Mouse (Mus musculus): ENCODE measurements around the gene Oxsr1. TPM values are rescaled to one million over a fixed set of nuclear protein-coding genes. Genes with fewer than 3 reads are reported as not detected.

Gene Oxsr1
- polyA plus RNA-seq, 1 experiment from 2014 or later = 16.1 TPM

GRCm38 (mm10) chr9:119339558-119340211 lies 17.5 kb upstream of the Oxsr1 start, which contains the start of gene Acaa1a:
Gene Acaa1a (plus strand): TSS chr9:119339676.
- Histone ChIP-seq H3K4me2 (replicated peaks) (peak within 1 kb of the TSS; percentile 70), H3K4me1 (replicated peaks; ENCODE audit: control insufficient read depth, insufficient read depth, low read length) (peaks cover 20% of the 10 kb centered on the region), H3K27me3 (ENCODE audit: control insufficient read depth, insufficient read depth, low read length) (peaks cover 8% of the 10 kb centered on the region), H3K9me3 (ENCODE audit: control insufficient read depth, low read length) (no peaks in the 10 kb centered on the region), H3K27ac (peak within 1 kb of the TSS; percentile 79), H3K4me3 (replicated peaks; ENCODE audit: low read length) (peak within 1 kb of the TSS; percentile 68), H3K36me3 (replicated peaks; ENCODE audit: control insufficient read depth, insufficient read depth) (peaks cover 17% of the 10 kb centered on the region), H3K9ac (peak within 1 kb of the TSS; percentile 88)
- 1% methylated on average over 43 of the region's 43 CpGs for WGBS
- DNase-seq (ENCODE audit: low spot score) = peak; percentile 46
- ATAC-seq (ENCODE audit: low FRiP score) = no peak

- Histone ChIP-seq H3K4me1 (replicated peaks; ENCODE audit: control insufficient read depth, insufficient read depth, low read length) (peaks cover 20% of the 10 kb centered on the region), H3K36me3 (replicated peaks; ENCODE audit: control insufficient read depth, insufficient read depth) (peaks cover 11% of the 10 kb centered on the region), H3K4me2 (replicated peaks) (peak overlapping the region; percentile 70), H3K9ac (peak overlapping the region; percentile 88; the same call in 1 of the 2 replicates), H3K4me3 (replicated peaks; ENCODE audit: low read length) (peak overlapping the region; percentile 68; the same call in 1 of the 2 replicates), H3K27ac (no peak overlapping the region), H3K9me3 (ENCODE audit: control insufficient read depth, low read length) (no peaks in the 10 kb centered on the region), H3K27me3 (ENCODE audit: control insufficient read depth, insufficient read depth, low read length) (peaks cover 8% of the 10 kb centered on the region)
- no peak for ATAC-seq (ENCODE audit: low FRiP score)
- WGBS = 55% methylated on average over 7 of the region's 7 CpGs
- no peak for DNase-seq (ENCODE audit: low spot score)
Observed at GRCm38 (mm10) chr9:119339106-119339505, 16.9 kb upstream of the Oxsr1 start.

GRCm38 (mm10) chr9:119338350-119338749 lies 16.1 kb upstream of the Oxsr1 start:
- no peak for ATAC-seq (ENCODE audit: low FRiP score)
- H3K36me3 ChIP-seq (replicated peaks; ENCODE audit: control insufficient read depth, insufficient read depth) = peaks cover 4% of the 10 kb centered on the region; the same call in 1 of the 2 replicates
- H3K27ac ChIP-seq = no peak overlapping the region
- peaks cover 8% of the 10 kb centered on the region for H3K27me3 ChIP-seq (ENCODE audit: control insufficient read depth, insufficient read depth, low read length)
- no peak for DNase-seq (ENCODE audit: low spot score)
- H3K4me2 ChIP-seq (replicated peaks) = no peak overlapping the region
- no peaks in the 10 kb centered on the region for H3K9me3 ChIP-seq (ENCODE audit: control insufficient read depth, low read length)
- no peak overlapping the region for H3K9ac ChIP-seq
- H3K4me1 ChIP-seq (replicated peaks; ENCODE audit: control insufficient read depth, insufficient read depth, low read length) = peaks cover 20% of the 10 kb centered on the region
- H3K4me3 ChIP-seq (replicated peaks; ENCODE audit: low read length) = no peak overlapping the region
- 84% methylated on average over 3 of the region's 3 CpGs for WGBS

GRCm38 (mm10) chr9:119337842-119338241 lies 15.6 kb upstream of the Oxsr1 start:
- Histone ChIP-seq H3K4me3 (replicated peaks; ENCODE audit: low read length) (no peak overlapping the region), H3K9ac (no peak overlapping the region), H3K36me3 (replicated peaks; ENCODE audit: control insufficient read depth, insufficient read depth) (no peaks in the 10 kb centered on the region), H3K4me2 (replicated peaks) (no peak overlapping the region), H3K27me3 (ENCODE audit: control insufficient read depth, insufficient read depth, low read length) (peaks cover 8% of the 10 kb centered on the region), H3K4me1 (replicated peaks; ENCODE audit: control insufficient read depth, insufficient read depth, low read length) (peaks cover 20% of the 10 kb centered on the region), H3K9me3 (ENCODE audit: control insufficient read depth, low read length) (no peaks in the 10 kb centered on the region), H3K27ac (no peak overlapping the region)
- no peak for ATAC-seq (ENCODE audit: low FRiP score)
- no peak for DNase-seq (ENCODE audit: low spot score)
- 91% methylated on average over 14 of the region's 14 CpGs for WGBS

DNA sequence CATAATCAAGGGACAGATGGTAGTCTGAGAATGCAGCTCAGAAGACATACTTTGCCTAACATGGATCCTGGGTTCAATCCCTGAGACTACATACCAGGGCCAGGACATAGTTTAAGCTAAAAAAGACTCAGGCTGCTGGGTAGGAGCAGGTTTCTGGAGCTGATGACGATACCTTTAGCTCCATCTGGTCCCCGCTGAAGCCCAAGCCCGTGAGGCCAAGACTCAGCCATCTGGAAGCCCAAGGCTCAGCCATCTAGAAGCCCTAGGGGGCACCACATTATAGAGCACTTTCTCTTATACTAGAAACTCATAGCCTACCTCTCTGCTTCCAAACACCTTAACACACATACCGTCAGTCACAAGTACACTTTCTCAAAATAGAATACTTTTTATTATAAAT lies 13.3 kb upstream of the Oxsr1 start:
- peaks cover 8% of the 10 kb centered on the region for H3K27me3 ChIP-seq (ENCODE audit: control insufficient read depth, insufficient read depth, low read length)
- no peaks in the 10 kb centered on the region for H3K36me3 ChIP-seq (replicated peaks; ENCODE audit: control insufficient read depth, insufficient read depth)
- ATAC-seq (ENCODE audit: low FRiP score) (no peak), DNase-seq (ENCODE audit: low spot score) (no peak)
- 73% methylated on average over 4 of the region's 4 CpGs for WGBS
- H3K4me2 ChIP-seq (replicated peaks) = no peak overlapping the region
- no peak overlapping the region for H3K27ac ChIP-seq
- H3K9me3 ChIP-seq (ENCODE audit: control insufficient read depth, low read length) = no peaks in the 10 kb centered on the region
- H3K4me1 ChIP-seq (replicated peaks; ENCODE audit: control insufficient read depth, insufficient read depth, low read length) = peaks cover 13% of the 10 kb centered on the region
- no peak overlapping the region for H3K4me3 ChIP-seq (replicated peaks; ENCODE audit: low read length)
- no peak overlapping the region for H3K9ac ChIP-seq

- no peaks in the 10 kb centered on the region for H3K36me3 ChIP-seq (replicated peaks; ENCODE audit: control insufficient read depth, insufficient read depth)
- 86% methylated on average over 2 of the region's 2 CpGs for WGBS
- no peaks in the 10 kb centered on the region for H3K9me3 ChIP-seq (ENCODE audit: control insufficient read depth, low read length)
- H3K9ac ChIP-seq = no peak overlapping the region
- ATAC-seq (ENCODE audit: low FRiP score) = no peak
- no peak overlapping the region for H3K27ac ChIP-seq
- no peak overlapping the region for H3K4me3 ChIP-seq (replicated peaks; ENCODE audit: low read length)
- H3K4me2 ChIP-seq (replicated peaks) = no peak overlapping the region
- H3K27me3 ChIP-seq (ENCODE audit: control insufficient read depth, insufficient read depth, low read length) = peaks cover 8% of the 10 kb centered on the region
- peaks cover 6% of the 10 kb centered on the region for H3K4me1 ChIP-seq (replicated peaks; ENCODE audit: control insufficient read depth, insufficient read depth, low read length)
- no peak for DNase-seq (ENCODE audit: low spot score)
Observed at GRCm38 (mm10) chr9:119334834-119335233, 12.6 kb upstream of the Oxsr1 start.

DNA sequence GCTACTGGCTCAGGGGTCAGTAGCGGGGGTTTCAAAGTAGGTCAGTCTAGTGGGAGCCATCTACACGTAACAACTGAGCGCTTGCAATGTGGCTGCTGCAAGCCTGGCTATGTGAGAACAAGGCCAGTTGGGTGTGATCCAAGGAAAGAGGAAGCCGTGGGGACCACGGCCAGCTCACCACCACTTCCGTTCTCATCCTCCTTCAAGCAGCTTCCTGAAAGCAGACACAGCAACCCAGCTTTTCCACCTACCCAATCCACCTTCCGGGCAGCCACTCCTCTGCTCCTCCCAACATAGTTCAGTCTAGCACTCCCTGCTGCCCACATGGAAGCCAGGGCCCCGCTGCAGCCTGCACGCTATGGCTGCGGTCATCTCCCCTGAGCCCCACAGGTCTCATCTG lies 12.1 kb upstream of the Oxsr1 start:
- Histone ChIP-seq H3K27ac (no peak overlapping the region), H3K4me2 (replicated peaks) (no peak overlapping the region), H3K27me3 (ENCODE audit: control insufficient read depth, insufficient read depth, low read length) (peaks cover 5% of the 10 kb centered on the region), H3K9me3 (ENCODE audit: control insufficient read depth, low read length) (no peaks in the 10 kb centered on the region), H3K9ac (no peak overlapping the region), H3K36me3 (replicated peaks; ENCODE audit: control insufficient read depth, insufficient read depth) (no peaks in the 10 kb centered on the region), H3K4me1 (replicated peaks; ENCODE audit: control insufficient read depth, insufficient read depth, low read length) (peaks cover under 1% of the 10 kb centered on the region; the same call in 1 of the 2 replicates), H3K4me3 (replicated peaks; ENCODE audit: low read length) (no peak overlapping the region)
- WGBS = 75% methylated on average over 10 of the region's 10 CpGs
- DNase-seq (ENCODE audit: low spot score) = no peak
- no peak for ATAC-seq (ENCODE audit: low FRiP score)

GRCm38 (mm10) chr9:119330186-119330963 lies 8.1 kb upstream of the Oxsr1 start:
- no peak overlapping the region for H3K9ac ChIP-seq
- no peaks in the 10 kb centered on the region for H3K36me3 ChIP-seq (replicated peaks; ENCODE audit: control insufficient read depth, insufficient read depth)
- ATAC-seq (ENCODE audit: low FRiP score) (no peak), DNase-seq (ENCODE audit: low spot score) (no peak)
- H3K4me2 ChIP-seq (replicated peaks) = no peak overlapping the region
- no peaks in the 10 kb centered on the region for H3K4me1 ChIP-seq (replicated peaks; ENCODE audit: control insufficient read depth, insufficient read depth, low read length)
- H3K9me3 ChIP-seq (ENCODE audit: control insufficient read depth, low read length) = no peaks in the 10 kb centered on the region
- no peak overlapping the region for H3K4me3 ChIP-seq (replicated peaks; ENCODE audit: low read length)
- H3K27me3 ChIP-seq (ENCODE audit: control insufficient read depth, insufficient read depth, low read length) = no peaks in the 10 kb centered on the region
- WGBS = 93% methylated on average over 15 of the region's 15 CpGs
- H3K27ac ChIP-seq = no peak overlapping the region

GRCm38 (mm10) chr9:119328488-119328887 lies 6.3 kb upstream of the Oxsr1 start:
- no peak overlapping the region for H3K9ac ChIP-seq
- H3K36me3 ChIP-seq (replicated peaks; ENCODE audit: control insufficient read depth, insufficient read depth) = no peaks in the 10 kb centered on the region
- H3K4me2 ChIP-seq (replicated peaks) = no peak overlapping the region
- DNase-seq (ENCODE audit: low spot score) (no peak), ATAC-seq (ENCODE audit: low FRiP score) (no peak)
- peaks cover 7% of the 10 kb centered on the region; the same call in 1 of the 2 replicates for H3K4me1 ChIP-seq (replicated peaks; ENCODE audit: control insufficient read depth, insufficient read depth, low read length)
- H3K27ac ChIP-seq = no peak overlapping the region
- H3K27me3 ChIP-seq (ENCODE audit: control insufficient read depth, insufficient read depth, low read length) = no peaks in the 10 kb centered on the region
- H3K4me3 ChIP-seq (replicated peaks; ENCODE audit: low read length) = no peak overlapping the region
- WGBS = 86% methylated on average over 3 of the region's 3 CpGs
- no peaks in the 10 kb centered on the region for H3K9me3 ChIP-seq (ENCODE audit: control insufficient read depth, low read length)
